Mouse (Mus musculus): ENCODE measurements at regions not wholly inside any gene's neighbourhood (a gene's known extent, or its start where the extent isn't known, plus 50 kb on each side); places are given as distances from the start of the nearest gene placed in this dataset.

- TF ChIP-seq CTCF (IDR thresholded peaks at IDR 0.05; ENCODE audit: low read depth, low read length) = no peak
- TF ChIP-seq POLR2A (IDR thresholded peaks at IDR 0.05; ENCODE audit: borderline replicate concordance, low read depth, low read length) = no peak
Measured at GRCm38 (mm10) chr3:128028856-128029564, 132.9 kb upstream of the Fam241a start.
